Mouse (Mus musculus) olfactory bulb, adult 2 months (tissue): Measurements from ENCODE around the gene Nceh1. TPM values are rescaled to one million over a fixed set of nuclear protein-coding genes. Genes with fewer than 3 reads are reported as not detected.

Source experiments
- H3K27ac ChIP-seq: fragments of 200-500 bp; 2 replicates; pipeline ENCODE4 v1.5.1; 2012; ENCODE audit warnings: low read depth, low read length; ENCODE audit not compliant: insufficient read depth
- H3K4me1 ChIP-seq: fragments of 200-500 bp; 2 replicates; pipeline ENCODE4 v1.6.1; 2012; ENCODE audit warnings: low read length; ENCODE audit not compliant: control insufficient read depth, insufficient read depth
- H3K4me3 ChIP-seq: fragments of 200-500 bp; 2 replicates; pipeline ENCODE4 v1.5.1; 2012; ENCODE audit warnings: mild to moderate bottlenecking, low read depth, low read length, moderate library complexity; ENCODE audit not compliant: insufficient read depth
- CTCF ChIP-seq: fragments of 200-500 bp; IDR thresholded peaks from 2 replicates; pipeline ENCODE4 v1.5.1; 2012; ENCODE audit warnings: low read depth, mild to moderate bottlenecking, low read length, moderate library complexity; ENCODE audit not compliant: insufficient read depth
- POLR2A ChIP-seq: fragments of 200-500 bp; IDR thresholded peaks from 2 replicates; pipeline ENCODE4 v1.6.1; 2012; ENCODE audit warnings: mild to moderate bottlenecking, low read depth, low read length, moderate library complexity; ENCODE audit not compliant: insufficient read depth
- WGBS: fragments of 180-500 bp; shearing (Covaris S2); methylation state at CpG from one replicate; pipeline ENCODE4 v1.1.7; 2018; 5-methylcytosine and 5-hydroxymethylcytosine counted together
- polyA plus RNA-seq: library from polyadenylated mRNA; stranded (reverse); fragments of >200 nt; gene quantifications from 2 replicates; pipeline ENCODE4 v1.2.4, GENCODE M21; 2012; ENCODE audit warnings: low replicate concordance; ENCODE audit not compliant: missing spikeins, insufficient read depth, insufficient read length

The Nceh1 gene
- polyA plus RNA-seq, 1 experiment = not detected

DNA sequence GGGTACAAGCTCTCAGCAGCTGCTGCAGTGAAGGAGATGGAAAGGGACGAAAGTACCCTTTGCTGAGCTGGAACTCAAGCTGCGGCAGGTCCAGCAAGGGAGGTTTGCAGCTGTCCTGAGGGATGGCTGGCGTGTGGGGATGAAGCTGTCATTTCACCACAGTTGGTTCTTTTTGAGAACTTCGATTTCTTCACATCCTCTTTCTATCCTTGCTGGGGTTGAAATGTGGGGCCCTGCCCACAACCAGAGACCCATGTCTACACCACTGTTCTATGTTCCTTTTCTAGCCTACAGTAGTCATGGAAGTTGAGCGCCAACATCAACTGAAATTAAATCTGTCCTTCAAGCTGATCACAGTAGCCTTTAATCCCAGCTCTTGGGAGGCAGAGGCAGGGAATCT is 35.8 kb downstream of the Nceh1 start:
- Histone ChIP-seq H3K27ac (no peak overlapping the region), H3K4me3 (no peak overlapping the region), H3K4me1 (no peaks in the 10 kb centered on the region)
- no peak for TF ChIP-seq POLR2A
- TF ChIP-seq CTCF = no peak
- WGBS = 93% methylated on average over 5 of the region's 5 CpGs

DNA sequence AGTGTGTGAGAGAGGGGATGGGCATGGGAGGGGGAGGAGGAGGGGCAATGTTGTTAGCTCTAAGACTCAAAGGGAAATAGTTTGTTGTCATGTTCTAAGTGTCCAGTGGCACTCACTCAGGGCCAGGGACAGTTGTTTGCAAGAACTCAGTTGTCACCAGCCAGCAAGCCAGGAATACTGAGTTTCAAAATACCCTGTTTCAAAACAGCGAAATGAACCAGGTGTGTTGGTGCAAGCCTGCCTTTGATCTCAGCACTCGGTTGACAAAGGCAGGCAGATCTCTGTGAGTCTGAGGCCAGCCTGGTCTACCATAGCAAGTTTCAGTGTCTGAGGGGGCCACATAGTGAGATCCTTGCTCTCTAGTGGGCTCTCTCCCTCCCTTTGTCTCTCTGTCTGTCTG is 39.3 kb downstream of the Nceh1 start:
- 85% methylated on average over 2 of the region's 2 CpGs for WGBS
- H3K27ac ChIP-seq = no peak overlapping the region
- TF ChIP-seq POLR2A (no peak), CTCF (no peak)

DNA sequence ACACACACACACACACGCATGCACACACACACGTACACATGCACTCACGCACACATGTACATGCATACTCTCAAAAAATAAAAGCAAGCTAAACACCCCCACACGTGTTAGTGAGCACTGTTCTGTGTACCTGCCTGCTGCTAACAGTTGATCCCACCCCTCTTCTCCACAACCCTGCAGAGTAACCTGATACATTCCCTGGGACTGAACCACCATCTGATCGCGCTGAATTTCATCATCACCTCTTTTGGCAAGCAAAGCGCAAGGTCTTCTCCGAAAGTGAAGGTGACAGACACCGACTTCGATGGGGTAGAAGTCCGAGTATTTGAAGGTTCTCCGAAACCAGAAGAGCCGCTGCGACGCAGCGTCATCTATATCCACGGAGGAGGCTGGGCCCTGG is 39.7 kb downstream of the Nceh1 start:
- Histone ChIP-seq H3K27ac (no peak overlapping the region), H3K4me3 (no peak overlapping the region), H3K4me1 (no peaks in the 10 kb centered on the region)
- 92% methylated on average over 17 of the region's 17 CpGs for WGBS
- no peak for TF ChIP-seq CTCF
- no peak for TF ChIP-seq POLR2A

More for the DNA sequence above, 39.3 kb downstream of the Nceh1 start:
- H3K4me3 ChIP-seq = no peak overlapping the region
- no peaks in the 10 kb centered on the region for H3K4me1 ChIP-seq

DNA sequence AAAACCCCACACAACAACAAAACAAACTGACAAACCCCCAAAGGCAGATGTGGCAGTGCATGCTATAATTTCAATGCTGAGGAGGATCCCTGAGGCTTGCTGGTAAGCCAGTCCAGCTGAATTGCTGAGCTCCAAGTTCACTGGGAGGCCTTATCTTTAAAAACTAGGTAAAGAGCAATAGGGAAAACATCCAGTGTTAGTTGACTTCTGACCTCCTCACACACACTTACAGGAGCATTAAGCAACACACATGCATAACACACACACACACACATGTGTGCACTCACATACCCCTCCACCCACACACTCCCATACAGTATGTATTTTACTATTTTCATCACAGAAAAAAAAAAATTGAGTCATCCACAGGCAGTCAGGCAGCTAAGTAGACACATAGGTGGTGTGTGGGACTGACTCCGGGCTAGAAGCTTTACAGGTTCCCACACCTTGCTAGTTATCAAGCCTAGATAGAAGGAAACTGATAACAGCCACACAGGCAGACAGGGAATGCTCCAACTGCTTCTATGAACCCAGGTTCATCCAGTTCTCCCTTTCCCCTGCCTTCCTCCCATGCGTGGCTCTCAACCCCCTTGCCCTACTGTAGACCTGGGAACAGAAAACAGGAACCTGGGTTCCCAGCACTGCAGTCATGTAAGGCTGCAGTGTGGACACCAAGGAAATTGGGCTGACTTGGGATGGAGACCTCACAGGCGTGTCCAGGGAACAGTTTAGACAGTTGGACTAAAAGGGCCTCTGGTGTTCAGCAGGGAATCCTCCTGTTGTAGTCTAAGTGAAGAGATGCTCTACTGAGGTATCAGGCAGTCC is 45.1 kb downstream of the Nceh1 start:
- 89% methylated on average over 3 of the region's 3 CpGs for WGBS
- H3K4me1 ChIP-seq = no peaks in the 10 kb centered on the region
- TF ChIP-seq POLR2A (no peak), CTCF (no peak)

DNA sequence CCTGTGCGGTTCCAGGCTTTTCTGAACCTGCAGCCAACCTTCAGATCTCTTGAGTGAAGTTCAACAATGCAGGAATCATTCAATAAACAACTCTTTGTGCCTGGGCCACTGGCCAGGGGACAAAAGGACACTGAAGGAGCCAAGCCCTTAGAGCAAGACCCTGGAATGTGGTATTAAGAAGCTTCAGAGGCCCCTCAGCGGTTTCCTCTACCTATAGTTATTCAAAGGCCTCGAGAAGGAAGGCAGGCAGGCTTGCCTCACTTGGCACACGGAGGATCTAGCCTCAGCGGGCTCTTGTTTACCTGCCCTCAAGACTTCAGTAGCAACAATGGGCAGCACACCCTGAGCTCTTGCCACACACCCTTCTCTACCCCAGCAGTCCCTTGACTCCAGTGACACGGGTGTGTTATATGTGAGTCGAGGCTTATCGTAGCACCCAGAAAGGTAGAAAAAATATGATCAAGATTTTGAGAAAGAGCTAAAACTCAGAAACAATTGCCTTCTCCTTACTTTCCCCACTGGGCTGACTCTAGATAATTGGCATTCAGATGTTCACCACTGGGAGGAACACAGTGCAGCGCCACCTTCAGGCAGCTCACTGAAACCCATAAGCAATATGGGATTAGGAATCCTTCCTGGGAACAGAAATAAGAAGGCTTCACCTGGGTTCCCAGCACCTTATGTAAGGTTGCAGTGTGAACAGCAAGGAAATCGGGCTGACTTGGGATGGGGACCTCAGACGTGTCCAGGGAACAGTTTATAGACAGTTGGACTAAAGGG is 46.0 kb downstream of the Nceh1 start:
- no peak overlapping the region for H3K27ac ChIP-seq

More for the DNA sequence above, 45.1 kb downstream of the Nceh1 start:
- no peak overlapping the region for H3K27ac ChIP-seq
- H3K4me3 ChIP-seq = no peak overlapping the region

DNA sequence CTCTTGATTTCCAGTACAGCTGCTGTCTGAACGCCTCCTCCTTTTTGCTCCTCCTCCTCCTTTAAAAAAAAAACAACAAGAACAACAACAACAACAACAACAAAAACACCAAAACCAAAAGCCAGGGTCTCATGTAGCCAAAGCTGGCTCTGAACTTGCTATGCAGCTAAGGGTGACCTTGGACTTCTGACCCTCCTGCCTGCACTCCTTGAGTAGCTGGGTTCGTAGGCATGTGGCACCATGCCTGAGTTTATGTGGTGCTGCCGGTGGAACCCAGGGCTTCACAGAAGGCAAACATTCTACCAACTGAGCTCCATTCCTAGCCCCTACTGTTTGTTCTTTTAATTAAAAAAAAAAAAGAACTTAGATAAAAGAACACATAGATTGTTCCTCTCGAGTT is 50.6 kb downstream of the Nceh1 start:
- Histone ChIP-seq H3K4me3 (no peak overlapping the region), H3K27ac (no peak overlapping the region), H3K4me1 (no peaks in the 10 kb centered on the region)
- 68% methylated on average over 4 of the region's 4 CpGs for WGBS
- TF ChIP-seq POLR2A = no peak
- TF ChIP-seq CTCF = no peak

More for the DNA sequence above, 46.0 kb downstream of the Nceh1 start:
- H3K4me1 ChIP-seq = no peaks in the 10 kb centered on the region
- TF ChIP-seq CTCF (no peak), POLR2A (no peak)
- 70% methylated on average over 11 of the region's 11 CpGs for WGBS
- no peak overlapping the region for H3K4me3 ChIP-seq

DNA sequence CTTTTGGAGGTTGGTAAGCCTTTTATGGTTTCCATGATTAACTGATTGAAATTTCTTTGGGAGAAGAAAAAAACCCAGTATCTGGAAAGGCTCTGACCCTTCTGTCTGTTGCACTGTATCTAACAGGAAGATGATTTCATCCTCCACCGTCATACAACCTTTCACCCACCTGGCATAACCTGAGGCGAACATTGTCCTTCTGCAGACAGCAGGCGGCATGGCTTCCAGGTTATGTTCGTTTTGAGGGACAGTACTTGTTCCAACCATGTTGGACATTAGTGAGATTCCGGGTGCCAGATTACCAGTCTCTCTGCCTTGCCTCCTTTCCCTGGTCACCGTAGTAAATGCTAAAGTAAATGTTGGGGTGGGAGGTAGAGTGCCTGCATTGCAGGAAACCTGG is 51.1 kb downstream of the Nceh1 start:
- H3K27ac ChIP-seq = no peak overlapping the region
- WGBS = 88% methylated on average over 6 of the region's 6 CpGs
- no peak for TF ChIP-seq POLR2A
- TF ChIP-seq CTCF = no peak

DNA sequence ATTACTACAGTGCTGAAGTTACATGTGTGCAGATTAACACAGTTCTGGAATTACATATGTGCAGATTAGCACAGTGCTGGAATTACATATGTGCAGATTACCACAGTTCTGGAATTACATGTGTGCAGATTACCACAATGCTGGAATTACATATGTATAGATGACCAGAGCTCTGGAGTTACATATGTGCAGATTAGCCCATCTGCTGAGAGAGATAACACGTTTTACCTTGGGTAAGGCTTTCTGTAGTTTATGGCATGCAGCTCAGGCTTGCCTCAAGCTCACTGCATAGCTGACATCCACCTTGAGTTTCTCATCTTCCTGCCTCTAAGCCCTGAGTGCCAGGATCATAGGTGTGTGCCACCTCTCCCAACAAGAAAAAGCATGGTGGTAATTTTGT is 52.2 kb downstream of the Nceh1 start:
- H3K4me1 ChIP-seq = no peaks in the 10 kb centered on the region
- H3K4me3 ChIP-seq = no peak overlapping the region
- no peak overlapping the region for H3K27ac ChIP-seq
- TF ChIP-seq POLR2A (no peak), CTCF (no peak)
- 73% methylated on average over 1 of the region's 1 CpGs for WGBS

More for the DNA sequence above, 51.1 kb downstream of the Nceh1 start:
- H3K4me1 ChIP-seq = no peaks in the 10 kb centered on the region
- no peak overlapping the region for H3K4me3 ChIP-seq

DNA sequence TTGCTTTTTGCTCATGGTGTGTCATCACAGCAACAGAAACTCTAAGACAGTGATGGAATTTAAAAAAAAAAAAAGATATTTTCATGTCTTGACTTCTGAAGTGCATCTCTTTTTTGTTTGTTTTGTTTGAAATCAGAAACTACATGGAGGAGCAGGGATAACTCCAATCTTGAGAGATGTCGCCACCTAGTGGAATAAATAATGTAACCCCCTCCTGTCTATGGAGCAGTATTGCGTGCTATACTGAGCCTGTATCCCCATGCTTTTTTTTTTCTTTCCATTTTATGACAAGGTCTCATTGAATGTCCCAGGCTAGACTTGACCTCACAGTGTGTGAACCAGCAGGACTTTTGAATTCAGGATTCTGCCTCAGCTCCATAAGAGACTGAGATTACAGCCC is 54.5 kb downstream of the Nceh1 start:
- H3K4me3 ChIP-seq = no peak overlapping the region
- TF ChIP-seq POLR2A (no peak), CTCF (no peak)
- WGBS = 7% methylated on average over 2 of the region's 2 CpGs
- no peak overlapping the region for H3K27ac ChIP-seq
- no peaks in the 10 kb centered on the region for H3K4me1 ChIP-seq
